Mouse (Mus musculus) heart, postnatal 0 days (tissue): Measurements from ENCODE around the gene Radil. TPM values are rescaled to one million over a fixed set of nuclear protein-coding genes. Genes with fewer than 3 reads are reported as not detected.

Source experiments
- ATAC-seq: fragments of 200-750 bp; cut with Nextera tagmentation; 2 replicates; pipeline ENCODE4 v1.8.0; 2017; ENCODE audit warnings: low read depth, moderate number of reproducible peaks, moderate library complexity; ENCODE audit not compliant: insufficient read depth
- DNase-seq: peaks from one replicate; pipeline ENCODE4 v3.0.0-alpha.2; 2016; ENCODE audit warnings: low spot score
- H3K27ac ChIP-seq: fragments of 300-500 bp; sonication (generic); 2 replicates; pipeline ENCODE4 v1.5.1; 2014; ENCODE audit warnings: low read depth, mild to moderate bottlenecking
- H3K27me3 ChIP-seq: fragments of 300-500 bp; sonication (generic); 2 replicates; pipeline ENCODE4 v1.6.1; 2014; ENCODE audit warnings: low read length, mixed read lengths; ENCODE audit not compliant: control insufficient read depth, insufficient read depth
- H3K36me3 ChIP-seq: fragments of 300-500 bp; sonication (generic); replicated peaks from 2 replicates; pipeline ENCODE4 v1.6.1; 2014; ENCODE audit warnings: low read length, mixed read lengths; ENCODE audit not compliant: control insufficient read depth, insufficient read depth
- H3K4me1 ChIP-seq: fragments of 300-500 bp; sonication (generic); 2 replicates; pipeline ENCODE4 v1.6.1; 2014; ENCODE audit warnings: antibody characterized with exemption; ENCODE audit not compliant: control insufficient read depth, insufficient read depth
- H3K4me2 ChIP-seq: fragments of 300-500 bp; sonication (generic); 2 replicates; pipeline ENCODE4 v1.6.1; 2014; ENCODE audit warnings: low read depth, mild to moderate bottlenecking, low read length, moderate library complexity
- H3K4me3 ChIP-seq: fragments of 300-500 bp; sonication (generic); 2 replicates; pipeline ENCODE4 v1.5.1; 2014; ENCODE audit warnings: low read depth, low read length
- H3K9ac ChIP-seq: fragments of 300-500 bp; sonication (generic); replicated peaks from 2 replicates; pipeline ENCODE4 v1.6.1; 2014; ENCODE audit warnings: low read depth, low read length, mixed read lengths
- H3K9me3 ChIP-seq: fragments of 300-500 bp; sonication (generic); replicated peaks from 2 replicates; pipeline ENCODE4 v1.6.1; 2016; ENCODE audit warnings: low read length; ENCODE audit not compliant: control insufficient read depth
- CTCF ChIP-seq: IDR thresholded peaks from 2 replicates; pipeline ENCODE4 v1.5.1; 2016; ENCODE audit warnings: antibody characterized with exemption, control low read depth, low read depth
- EP300 ChIP-seq: IDR thresholded peaks from 2 replicates; pipeline ENCODE4 v1.6.1; 2016; ENCODE audit warnings: antibody characterized with exemption, low read depth
- WGBS: fragments of 180-500 bp; shearing (Covaris S2); extraction: QIAGEN DNeasy Blood & Tissue Kit; methylation state at CpG from one replicate; pipeline ENCODE4 v1.1.7; 2014; 5-methylcytosine and 5-hydroxymethylcytosine counted together
- polyA plus RNA-seq: library from polyadenylated mRNA; unstranded; fragments of >200 nt; fragmentation: Nextera tagmentation; extraction: Ambion mirVana; gene quantifications from 2 replicates; pipeline ENCODE4 v1.2.1, GENCODE M21; 2015
- total RNA-seq: library from RNA; depleted of rRNA; stranded (reverse); fragments of >200 nt; gene quantifications from 2 replicates; pipeline ENCODE4 v1.2.3, GENCODE M21; 2014; ENCODE audit warnings: low replicate concordance

Radil gene
- total and polyA plus RNA-seq, 2 experiments from 2014 or later: 2.9 to 4.3 TPM

DNA sequence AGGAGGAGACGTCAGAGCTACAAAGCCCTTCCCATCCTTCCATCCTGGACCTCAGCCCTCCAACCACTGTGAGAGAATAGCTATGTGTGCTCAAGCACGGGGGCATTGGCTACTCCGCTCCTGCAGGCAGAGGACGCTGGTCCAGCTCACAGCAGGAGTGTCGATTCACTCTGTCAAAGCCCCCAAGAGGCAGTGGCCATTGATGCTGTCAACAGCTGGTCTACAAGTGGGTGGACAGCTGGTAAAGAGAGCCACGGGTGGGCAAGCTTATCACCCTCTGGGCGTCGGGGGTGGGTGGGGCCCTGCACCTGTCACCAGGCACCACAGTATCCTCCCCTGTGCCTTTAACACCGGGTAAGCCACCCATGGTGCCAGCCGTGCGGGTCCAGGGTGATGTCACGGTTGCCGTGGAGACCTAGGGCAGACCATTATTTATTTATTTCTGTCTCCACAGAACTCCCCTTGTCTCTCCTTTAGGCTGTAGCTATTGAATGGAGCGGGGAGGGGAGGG is 32.8 kb upstream of the Radil start:
- no peak for TF ChIP-seq EP300
- TF ChIP-seq CTCF: no peak
- Histone ChIP-seq H3K27ac (no peak overlapping the region), H3K4me3 (no peak overlapping the region), H3K4me2 (no peak overlapping the region), H3K9ac (no peak overlapping the region), H3K36me3 (no peaks in the 10 kb centered on the region), H3K27me3 (peaks cover 9% of the 10 kb centered on the region; the same call in 1 of the 2 replicates), H3K4me1 (no peaks in the 10 kb centered on the region), H3K9me3 (no peaks in the 10 kb centered on the region)
- WGBS: 43% methylated on average over 14 of the region's 14 CpGs
- DNase-seq (no peak), ATAC-seq (no peak)

DNA sequence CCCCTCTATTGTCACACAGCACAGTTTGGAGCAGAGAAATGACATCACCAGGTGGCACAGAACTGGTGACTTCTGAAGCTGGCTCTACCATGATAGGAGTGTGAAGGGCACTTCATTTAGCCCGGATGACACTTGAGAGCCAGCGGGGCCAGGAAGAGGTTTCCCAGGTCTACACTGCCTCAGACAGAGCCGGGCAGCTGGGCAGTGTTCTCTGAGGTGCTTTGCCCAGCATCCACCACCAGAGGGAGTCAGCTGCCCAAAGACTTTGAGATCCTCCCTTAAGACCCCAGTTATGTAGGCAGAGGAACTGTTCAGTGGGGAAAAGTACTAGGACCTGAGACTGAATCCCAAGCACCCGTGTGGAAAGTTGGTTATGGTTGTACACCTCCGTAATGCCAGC is 30.6 kb upstream of the Radil start:
- no peak overlapping the region for H3K4me3 ChIP-seq
- H3K9me3 ChIP-seq: no peaks in the 10 kb centered on the region
- H3K27me3 ChIP-seq: peaks cover 9% of the 10 kb centered on the region; the same call in 1 of the 2 replicates
- H3K27ac ChIP-seq: no peak overlapping the region
- DNase-seq (peak; percentile 50), ATAC-seq (peak; percentile 41; the same call in 1 of the 2 replicates)
- H3K36me3 ChIP-seq: no peaks in the 10 kb centered on the region
- H3K9ac ChIP-seq: no peak overlapping the region
- 12% methylated on average over 5 of the region's 5 CpGs for WGBS
- no peaks in the 10 kb centered on the region for H3K4me1 ChIP-seq
- H3K4me2 ChIP-seq: no peak overlapping the region
- peak; percentile 71 for TF ChIP-seq CTCF
- no peak for TF ChIP-seq EP300

GRCm38 (mm10) chr5:142578192-142578591 is 27.3 kb upstream of the Radil start:
- WGBS: 85% methylated on average over 10 of the region's 10 CpGs
- Histone ChIP-seq H3K27ac (no peak overlapping the region), H3K4me1 (no peaks in the 10 kb centered on the region), H3K9me3 (no peaks in the 10 kb centered on the region), H3K4me3 (no peak overlapping the region), H3K9ac (no peak overlapping the region), H3K4me2 (no peak overlapping the region), H3K36me3 (no peaks in the 10 kb centered on the region), H3K27me3 (peaks cover 4% of the 10 kb centered on the region; the same call in 1 of the 2 replicates)
- no peak for TF ChIP-seq CTCF
- no peak for TF ChIP-seq EP300
- DNase-seq (no peak), ATAC-seq (no peak)

DNA sequence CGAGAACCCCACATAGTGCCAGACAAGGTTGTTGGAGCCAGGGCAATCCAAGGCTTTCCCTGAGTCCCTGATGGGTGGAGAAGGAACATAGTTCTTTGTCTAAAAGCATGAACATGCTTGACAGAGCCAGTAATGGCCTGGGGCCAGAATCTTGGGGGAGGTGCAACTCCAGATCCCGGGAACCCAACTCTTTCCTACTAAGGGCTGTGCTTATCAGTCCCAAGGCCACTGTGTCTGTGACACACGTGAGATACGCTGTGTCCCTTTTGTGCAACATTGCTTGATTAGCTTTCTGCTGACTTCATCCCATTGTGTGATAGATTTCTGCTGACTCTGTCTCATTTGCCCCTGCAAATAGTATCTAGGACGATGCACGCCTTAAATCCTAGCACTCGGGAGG is 25.9 kb upstream of the Radil start:
- TF ChIP-seq CTCF (no peak), EP300 (no peak)
- WGBS: 39% methylated on average over 7 of the region's 7 CpGs
- peak; percentile 6 for DNase-seq

DNA sequence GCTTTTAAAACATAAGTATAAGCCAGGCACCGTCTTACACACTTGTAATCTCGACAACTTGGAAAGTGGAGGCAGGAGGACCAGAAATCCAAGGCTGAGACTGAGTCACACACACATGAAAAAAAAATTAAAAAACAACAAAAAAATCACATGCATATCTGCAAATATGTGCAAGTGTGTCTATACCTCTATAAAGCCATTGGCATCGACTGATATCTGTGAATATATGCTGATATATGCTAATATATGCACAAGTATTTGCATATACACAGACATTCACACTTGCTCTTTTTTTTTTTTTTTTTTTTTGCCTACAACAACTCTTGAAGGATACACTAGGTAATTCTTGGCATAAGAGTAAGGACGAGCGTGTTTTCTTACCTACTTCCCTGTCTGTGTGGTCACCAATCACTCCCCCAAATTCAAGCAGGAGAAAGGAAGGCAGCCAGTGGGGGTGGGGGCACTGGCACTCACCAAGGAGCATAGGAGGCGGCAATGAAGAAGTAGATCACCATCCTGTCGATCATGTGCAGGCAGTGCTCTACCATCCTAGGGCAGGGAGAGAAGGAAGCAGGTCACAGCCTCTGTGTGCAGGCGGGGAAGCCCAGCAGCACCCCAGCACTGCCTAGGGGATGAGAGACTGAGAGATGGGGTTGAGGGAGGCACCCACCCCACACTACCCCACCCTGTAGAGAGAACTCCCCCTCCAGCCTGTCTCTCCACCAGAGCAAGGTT is 23.6 kb upstream of the Radil start:
- no peak overlapping the region for H3K27ac ChIP-seq
- no peak overlapping the region for H3K4me3 ChIP-seq
- whole genome bisulfite sequencing: 69% methylated on average over 8 of the region's 8 CpGs

More for the DNA sequence above, 25.9 kb upstream of the Radil start:
- no peaks in the 10 kb centered on the region for H3K27me3 ChIP-seq
- ATAC-seq: peak; percentile 33; the same call in 1 of the 2 replicates
- H3K4me1 ChIP-seq: no peaks in the 10 kb centered on the region
- H3K4me2 ChIP-seq: no peak overlapping the region
- H3K9me3 ChIP-seq: no peaks in the 10 kb centered on the region
- no peaks in the 10 kb centered on the region for H3K36me3 ChIP-seq
- H3K27ac ChIP-seq: no peak overlapping the region
- H3K4me3 ChIP-seq: no peak overlapping the region
- H3K9ac ChIP-seq: no peak overlapping the region

More for the DNA sequence above, 23.6 kb upstream of the Radil start:
- Histone ChIP-seq H3K9me3 (no peaks in the 10 kb centered on the region), H3K4me2 (no peak overlapping the region), H3K9ac (no peak overlapping the region), H3K27me3 (no peaks in the 10 kb centered on the region), H3K4me1 (no peaks in the 10 kb centered on the region), H3K36me3 (no peaks in the 10 kb centered on the region)
- ATAC-seq (no peak), DNase-seq (no peak)
- no peak for TF ChIP-seq CTCF
- TF ChIP-seq EP300: no peak
